Mouse (Mus musculus): ENCODE measurements around the gene Myo9a. TPM values are rescaled to one million over a fixed set of nuclear protein-coding genes. Genes with fewer than 3 reads are reported as not detected.

The Myo9a gene
- polyA plus RNA-seq, 1 experiment, result 21.2 TPM

- WGBS, result 19% methylated on average over 8 of the region's 8 CpGs
- H3K4me1 ChIP-seq (ENCODE audit: control insufficient read depth, insufficient read depth, low read length), result peaks cover 14% of the 10 kb centered on the region
- H3K27ac ChIP-seq (ENCODE audit: insufficient read depth, low read length), result no peak overlapping the region
- no peak for DNase-seq
- TF ChIP-seq POLR2A (IDR thresholded peaks at IDR 0.05; ENCODE audit: borderline replicate concordance, insufficient read depth, low read length), result no peak
- no peak for TF ChIP-seq CTCF (IDR thresholded peaks at IDR 0.05; ENCODE audit: borderline replicate concordance, insufficient read depth, low read depth, low read length)
- no peaks in the 10 kb centered on the region for H3K27me3 ChIP-seq (ENCODE audit: control insufficient read depth, insufficient read depth, low read length)
- H3K4me3 ChIP-seq (replicated peaks; ENCODE audit: insufficient read depth, low read depth, low read length), result no peak overlapping the region
Observed at GRCm38 (mm10) chr9:59948226-59948625, 197.5 kb downstream of the Myo9a start.

DNA sequence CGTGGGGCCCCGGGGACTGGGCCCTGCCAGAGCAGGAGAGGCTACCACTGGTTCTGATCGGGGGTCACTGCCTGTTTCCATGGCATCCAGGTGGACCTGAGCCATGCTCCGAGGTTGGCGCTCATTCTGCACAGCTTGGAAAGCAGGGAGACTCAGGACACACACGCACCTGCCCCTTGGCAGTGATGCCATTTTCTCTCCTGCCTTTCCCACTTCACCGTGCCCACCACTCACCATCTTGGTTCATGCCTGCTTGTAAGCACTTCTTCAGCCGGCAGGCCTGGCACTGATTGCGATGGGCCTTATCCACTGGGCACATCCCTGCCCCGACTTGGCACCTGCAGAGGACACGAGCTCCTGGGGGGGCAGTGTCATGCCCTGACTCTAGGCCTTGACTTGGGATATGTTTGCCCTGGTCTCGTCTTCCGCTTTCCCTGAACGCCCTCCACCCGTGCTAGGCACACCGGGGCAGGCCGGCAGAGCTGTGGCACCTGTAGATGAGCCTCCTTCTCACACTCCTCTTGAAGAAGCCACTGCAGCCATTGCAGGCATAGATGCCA is 198.1 kb downstream of the Myo9a start:
- no peak overlapping the region for H3K4me3 ChIP-seq (replicated peaks; ENCODE audit: insufficient read depth, low read depth, low read length)
- no peaks in the 10 kb centered on the region for H3K27me3 ChIP-seq (ENCODE audit: control insufficient read depth, insufficient read depth, low read length)
- 45% methylated on average over 17 of the region's 17 CpGs for WGBS
- no peak overlapping the region for H3K27ac ChIP-seq (ENCODE audit: insufficient read depth, low read length)
- no peak for TF ChIP-seq CTCF (IDR thresholded peaks at IDR 0.05; ENCODE audit: borderline replicate concordance, insufficient read depth, low read depth, low read length)
- DNase-seq, result no peak
- peaks cover 14% of the 10 kb centered on the region for H3K4me1 ChIP-seq (ENCODE audit: control insufficient read depth, insufficient read depth, low read length)

DNA sequence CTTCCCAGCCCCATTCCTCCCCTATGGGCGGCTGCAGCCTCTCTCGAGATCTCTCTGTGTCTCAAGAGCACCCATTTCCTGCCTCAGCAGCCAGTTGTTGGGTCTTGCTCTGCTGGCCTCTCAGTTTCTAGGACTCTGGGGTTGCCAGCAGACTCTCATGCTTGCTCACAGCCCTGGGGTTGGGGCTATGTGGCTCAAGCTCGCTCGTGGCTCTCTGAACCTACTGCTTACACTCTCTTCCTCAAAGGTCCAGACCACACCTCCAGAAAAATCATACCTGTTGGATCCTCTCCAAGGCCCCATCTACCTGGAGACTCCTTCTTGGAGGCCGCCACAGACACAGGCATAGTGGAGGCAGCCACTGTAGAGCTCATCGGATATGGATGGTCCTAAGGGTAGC is 198.8 kb downstream of the Myo9a start:
- Histone ChIP-seq H3K27me3 (ENCODE audit: control insufficient read depth, insufficient read depth, low read length) (no peaks in the 10 kb centered on the region), H3K4me3 (replicated peaks; ENCODE audit: insufficient read depth, low read depth, low read length) (no peak overlapping the region), H3K4me1 (ENCODE audit: control insufficient read depth, insufficient read depth, low read length) (peaks cover 14% of the 10 kb centered on the region), H3K27ac (ENCODE audit: insufficient read depth, low read length) (no peak overlapping the region)
- no peak for TF ChIP-seq CTCF (IDR thresholded peaks at IDR 0.05; ENCODE audit: borderline replicate concordance, insufficient read depth, low read depth, low read length)
- TF ChIP-seq POLR2A (IDR thresholded peaks at IDR 0.05; ENCODE audit: borderline replicate concordance, insufficient read depth, low read length), result no peak
- WGBS, result 97% methylated on average over 6 of the region's 6 CpGs
- no peak for DNase-seq

GRCm38 (mm10) chr9:59949981-59950380 is 199.3 kb downstream of the Myo9a start:
- no peak for DNase-seq
- Histone ChIP-seq H3K4me3 (replicated peaks; ENCODE audit: insufficient read depth, low read depth, low read length) (no peak overlapping the region), H3K27me3 (ENCODE audit: control insufficient read depth, insufficient read depth, low read length) (no peaks in the 10 kb centered on the region), H3K4me1 (ENCODE audit: control insufficient read depth, insufficient read depth, low read length) (peaks cover 14% of the 10 kb centered on the region), H3K27ac (ENCODE audit: insufficient read depth, low read length) (no peak overlapping the region)
- 91% methylated on average over 5 of the region's 5 CpGs for WGBS
- TF ChIP-seq POLR2A (IDR thresholded peaks at IDR 0.05; ENCODE audit: borderline replicate concordance, insufficient read depth, low read length), result no peak
- no peak for TF ChIP-seq CTCF (IDR thresholded peaks at IDR 0.05; ENCODE audit: borderline replicate concordance, insufficient read depth, low read depth, low read length)

- WGBS, result 90% methylated on average over 9 of the region's 9 CpGs
- Histone ChIP-seq H3K4me3 (replicated peaks; ENCODE audit: insufficient read depth, low read depth, low read length) (no peak overlapping the region), H3K27ac (ENCODE audit: insufficient read depth, low read length) (no peak overlapping the region), H3K4me1 (ENCODE audit: control insufficient read depth, insufficient read depth, low read length) (peaks cover 14% of the 10 kb centered on the region), H3K27me3 (ENCODE audit: control insufficient read depth, insufficient read depth, low read length) (no peaks in the 10 kb centered on the region)
- DNase-seq, result no peak
- TF ChIP-seq CTCF (IDR thresholded peaks at IDR 0.05; ENCODE audit: borderline replicate concordance, insufficient read depth, low read depth, low read length) (no peak), POLR2A (IDR thresholded peaks at IDR 0.05; ENCODE audit: borderline replicate concordance, insufficient read depth, low read length) (no peak)
Observed at GRCm38 (mm10) chr9:59951001-59951750, 200.5 kb downstream of the Myo9a start.

DNA sequence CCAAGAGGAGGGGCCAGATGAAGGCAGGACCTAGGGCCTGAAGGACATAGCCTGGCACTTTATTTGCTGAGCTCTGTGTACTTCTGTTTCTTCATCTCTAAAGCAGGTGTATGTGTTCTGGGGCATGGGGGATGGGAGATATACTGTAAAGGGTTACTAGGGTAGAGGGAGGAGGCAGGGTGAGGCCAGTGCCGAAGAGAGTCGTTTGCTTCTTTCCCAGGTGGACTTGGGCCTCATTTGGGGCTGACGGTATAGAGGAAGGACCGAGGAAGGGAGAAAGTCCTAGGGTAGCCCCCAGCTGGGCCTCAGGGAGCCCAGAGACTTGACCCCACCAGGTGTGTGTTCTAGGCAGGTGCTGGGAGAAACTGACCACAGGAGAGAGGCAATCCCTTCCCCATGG is 201.2 kb downstream of the Myo9a start:
- WGBS, result 90% methylated on average over 4 of the region's 4 CpGs
- no peaks in the 10 kb centered on the region for H3K27me3 ChIP-seq (ENCODE audit: control insufficient read depth, insufficient read depth, low read length)
- TF ChIP-seq POLR2A (IDR thresholded peaks at IDR 0.05; ENCODE audit: borderline replicate concordance, insufficient read depth, low read length), result no peak
- no peak for TF ChIP-seq CTCF (IDR thresholded peaks at IDR 0.05; ENCODE audit: borderline replicate concordance, insufficient read depth, low read depth, low read length)
- peaks cover 14% of the 10 kb centered on the region for H3K4me1 ChIP-seq (ENCODE audit: control insufficient read depth, insufficient read depth, low read length)
- H3K27ac ChIP-seq (ENCODE audit: insufficient read depth, low read length), result no peak overlapping the region
- no peak overlapping the region for H3K4me3 ChIP-seq (replicated peaks; ENCODE audit: insufficient read depth, low read depth, low read length)
- no peak for DNase-seq

GRCm38 (mm10) chr9:59952515-59953070 is 201.9 kb downstream of the Myo9a start:
- H3K27me3 ChIP-seq (ENCODE audit: control insufficient read depth, insufficient read depth, low read length), result no peaks in the 10 kb centered on the region
- 79% methylated on average over 8 of the region's 8 CpGs for WGBS
- no peak for TF ChIP-seq CTCF (IDR thresholded peaks at IDR 0.05; ENCODE audit: borderline replicate concordance, insufficient read depth, low read depth, low read length)
- no peak for TF ChIP-seq POLR2A (IDR thresholded peaks at IDR 0.05; ENCODE audit: borderline replicate concordance, insufficient read depth, low read length)
- no peak overlapping the region for H3K27ac ChIP-seq (ENCODE audit: insufficient read depth, low read length)
- no peak overlapping the region for H3K4me3 ChIP-seq (replicated peaks; ENCODE audit: insufficient read depth, low read depth, low read length)
- peaks cover 14% of the 10 kb centered on the region for H3K4me1 ChIP-seq (ENCODE audit: control insufficient read depth, insufficient read depth, low read length)
- DNase-seq, result no peak

GRCm38 (mm10) chr9:59953556-59953955 is 202.9 kb downstream of the Myo9a start:
- peaks cover 7% of the 10 kb centered on the region for H3K4me1 ChIP-seq (ENCODE audit: control insufficient read depth, insufficient read depth, low read length)
- TF ChIP-seq POLR2A (IDR thresholded peaks at IDR 0.05; ENCODE audit: borderline replicate concordance, insufficient read depth, low read length) (no peak), CTCF (IDR thresholded peaks at IDR 0.05; ENCODE audit: borderline replicate concordance, insufficient read depth, low read depth, low read length) (no peak)
- H3K27ac ChIP-seq (ENCODE audit: insufficient read depth, low read length), result no peak overlapping the region
- no peak for DNase-seq
- H3K4me3 ChIP-seq (replicated peaks; ENCODE audit: insufficient read depth, low read depth, low read length), result no peak overlapping the region
- 89% methylated on average over 7 of the region's 7 CpGs for WGBS
- no peaks in the 10 kb centered on the region for H3K27me3 ChIP-seq (ENCODE audit: control insufficient read depth, insufficient read depth, low read length)

All from cerebellum, adult 2 months (tissue).